ENCODE assay signal across 15 mouse cellular contexts in the genomic region with DNA sequence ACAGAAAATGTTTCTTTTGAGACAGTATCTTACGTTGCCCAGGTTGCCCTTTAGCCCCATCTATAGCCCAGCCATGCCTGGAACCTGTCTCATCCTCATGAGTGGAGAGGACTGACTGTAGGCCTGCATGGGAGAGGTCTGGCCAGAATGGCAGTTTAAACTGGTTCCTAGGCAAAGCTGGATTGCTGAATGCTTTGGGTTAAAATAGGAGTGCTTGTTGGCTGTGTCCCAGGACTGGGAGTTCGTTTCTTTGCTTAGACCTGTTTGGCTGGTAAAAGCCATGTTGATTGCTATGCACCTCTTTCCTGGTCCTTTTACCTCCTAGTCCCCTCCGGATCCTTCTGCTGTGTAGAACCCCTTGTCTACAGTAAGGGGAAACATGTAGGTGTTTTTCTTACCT. TPM values are rescaled to one million over a fixed set of nuclear protein-coding genes. Genes with fewer than 3 reads are reported as not detected.
DNase-seq lines count a peak whose midpoint lies in the region; ATAC-seq lines count a peak whose summit lies in the region.
"Had no signal": no experiment of that assay in that cellular context is flagged by ENCODE, and none has a peak within 500 bp of the region (broad histone marks: within the 10 kb centered on the region; RNA-seq: fewer than 3 reads in every experiment).

No protein-coding gene starts in this region.

- WGBS in kidney, embryonic 14.5 days: 75% methylated on average over 3 of the region's 3 CpGs
- WGBS in lung, embryonic 16.5 days: 67% methylated on average over 3 of the region's 3 CpGs
- WGBS in stomach, embryonic 15.5 days: 67% methylated on average over 3 of the region's 3 CpGs

- no peak overlapping the region for H3K4me2 ChIP-seq in kidney, embryonic 14.5 days (replicated peaks; ENCODE audit: low read depth, low read length)
- H3K4me2 ChIP-seq in lung, embryonic 16.5 days (ENCODE audit: low read depth, low read length): no peak overlapping the region
- H3K4me2 ChIP-seq in stomach, embryonic 15.5 days: no peak overlapping the region

- no peak overlapping the region for H3K27ac ChIP-seq in kidney, embryonic 14.5 days (ENCODE audit: low read depth, low read length)
- H3K27ac ChIP-seq in lung, embryonic 16.5 days (ENCODE audit: low read length): no peak overlapping the region
- H3K27ac ChIP-seq in stomach, embryonic 15.5 days: peak overlapping the region; percentile 78
- H3K27ac ChIP-seq: heart, embryonic 10.5 days; liver, embryonic 14.5 days; midbrain, embryonic 10.5 days had no signal

- peak; percentile 37 for DNase-seq in kidney, adult 11 months
- no peak for DNase-seq in lung, postnatal 4 days
- peak; percentile 47 for DNase-seq in kidney, postnatal 14 days
- DNase-seq in heart, postnatal 10 days: no peak
- no peak for DNase-seq in layer of hippocampus, adult 9-11 months
- DNase-seq: gastrocnemius, postnatal 36 days; retina, postnatal 1 day; thymus, postnatal 4 days had no signal

- no peaks in the 10 kb centered on the region for H3K9me3 ChIP-seq in kidney, embryonic 14.5 days (ENCODE audit: control insufficient read depth, low read length)
- no peaks in the 10 kb centered on the region for H3K9me3 ChIP-seq in lung, embryonic 16.5 days (ENCODE audit: control insufficient read depth, low read length)
- H3K9me3 ChIP-seq in stomach, embryonic 15.5 days: no peaks in the 10 kb centered on the region
- H3K9me3 ChIP-seq: heart, embryonic 10.5 days; midbrain, embryonic 10.5 days had no signal

- ATAC-seq in kidney, embryonic 14.5 days (ENCODE audit: low FRiP score, low TSS enrichment): no peak
- ATAC-seq in lung, embryonic 16.5 days (ENCODE audit: low read depth): 0 out of 2 replicates have a peak, but pooled peaks have one; percentile 28
- no peak for ATAC-seq in stomach, embryonic 15.5 days (ENCODE audit: insufficient read depth, low FRiP score, low read depth)

- no peak overlapping the region for H3K4me3 ChIP-seq in kidney, embryonic 14.5 days (ENCODE audit: low read length)
- H3K4me3 ChIP-seq in lung, embryonic 16.5 days (ENCODE audit: low read length): no peak overlapping the region
- no peak overlapping the region for H3K4me3 ChIP-seq in stomach, embryonic 15.5 days (replicated peaks)
- H3K4me3 ChIP-seq: heart, embryonic 10.5 days; midbrain, embryonic 10.5 days; myocyte had no signal

- peaks cover 17% of the 10 kb centered on the region; the same call in 1 of the 2 replicates for H3K36me3 ChIP-seq in kidney, embryonic 14.5 days (ENCODE audit: control insufficient read depth, insufficient read depth, low read length)
- peaks cover 2% of the 10 kb centered on the region for H3K36me3 ChIP-seq in lung, embryonic 16.5 days (ENCODE audit: control insufficient read depth, insufficient read depth, low read length)
- H3K36me3 ChIP-seq in stomach, embryonic 15.5 days: no peaks in the 10 kb centered on the region

- 0 out of 2 replicates have a peak, but pooled peaks cover 4% of the 10 kb centered on the region for H3K4me1 ChIP-seq in kidney, embryonic 14.5 days (ENCODE audit: control insufficient read depth, insufficient read depth, low read length)
- no peaks in the 10 kb centered on the region for H3K4me1 ChIP-seq in lung, embryonic 16.5 days (replicated peaks; ENCODE audit: control insufficient read depth, insufficient read depth, low read length)
- no peaks in the 10 kb centered on the region for H3K4me1 ChIP-seq in stomach, embryonic 15.5 days

- no peaks in the 10 kb centered on the region for H3K27me3 ChIP-seq in kidney, embryonic 14.5 days (ENCODE audit: control insufficient read depth, insufficient read depth, low read length)
- no peaks in the 10 kb centered on the region for H3K27me3 ChIP-seq in lung, embryonic 16.5 days (ENCODE audit: control insufficient read depth, insufficient read depth, low read depth, low read length)
- no peaks in the 10 kb centered on the region for H3K27me3 ChIP-seq in stomach, embryonic 15.5 days (replicated peaks)

- intact Hi-C loops in heart, postnatal 10 days (cut with DNase I): no loop called here

- no peak overlapping the region for H3K9ac ChIP-seq in kidney, embryonic 14.5 days (ENCODE audit: low read depth, low read length)
- H3K9ac ChIP-seq in lung, embryonic 16.5 days (ENCODE audit: low read length): no peak overlapping the region
- H3K9ac ChIP-seq in stomach, embryonic 15.5 days: no peak overlapping the region
- H3K9ac ChIP-seq: liver, embryonic 14.5 days had no signal

RNA-seq across cellular contexts. Expression of a gene that starts 11.0 kb away (rescaled TPM):
- 51.4 and 73.9 TPM in 2 replicates for polyA plus RNA-seq in kidney, embryonic 14.5 days (2014; fragmentation: Nextera tagmentation; extraction: Ambion mirVana)
- polyA plus RNA-seq in lung, embryonic 16.5 days (2015; fragmentation: Nextera tagmentation; extraction: Ambion mirVana): 78.2 and 92.9 TPM in 2 replicates
- 97.9 and 122 TPM in 2 replicates for polyA plus RNA-seq in stomach, embryonic 15.5 days (2015; fragmentation: Nextera tagmentation; extraction: Ambion mirVana)
- total RNA-seq in heart, postnatal 10 days (2021): 10 to 100 TPM; 11.3 to 15.8 TPM

Comparison
In these comparisons a context has a peak if more than half of its experiments do, and no peak if none do; other contexts are left out.
1. DNase-seq: peak in kidney, adult 11 months (single experiment) and kidney, postnatal 14 days (single experiment); none in lung, postnatal 4 days (0 of 2), heart, postnatal 10 days (0 of 2) and layer of hippocampus, adult 9-11 months (single experiment).